Mouse (Mus musculus): ENCODE results near the gene Med12l. TPM values are rescaled to one million over a fixed set of nuclear protein-coding genes. Genes with fewer than 3 reads are reported as not detected.

Gene Med12l
- polyA plus RNA-seq, 1 experiment from 2014 or later, result 2.9 TPM

GRCm38 (mm10) chr3:59169921-59170627, 164.4 kb downstream of the Med12l start:
- H3K27ac ChIP-seq, result no peak overlapping the region
- H3K4me2 ChIP-seq, result no peak overlapping the region
- H3K4me1 ChIP-seq, result peaks cover 8% of the 10 kb centered on the region; the same call in 1 of the 2 replicates
- 43% methylated on average over 2 of the region's 2 CpGs for WGBS
- no peak overlapping the region for H3K9ac ChIP-seq
- no peaks in the 10 kb centered on the region for H3K9me3 ChIP-seq
- ATAC-seq (ENCODE audit: insufficient number of reproducible peaks, insufficient read depth, low FRiP score, low TSS enrichment, low read depth), result no peak
- H3K4me3 ChIP-seq, result no peak overlapping the region
- H3K36me3 ChIP-seq, result no peaks in the 10 kb centered on the region
- H3K27me3 ChIP-seq, result no peaks in the 10 kb centered on the region

- no peak for ATAC-seq (ENCODE audit: insufficient number of reproducible peaks, insufficient read depth, low FRiP score, low TSS enrichment, low read depth)
- 74% methylated on average over 6 of the region's 6 CpGs for WGBS
- no peak overlapping the region for H3K4me2 ChIP-seq
These were observed 169.0 kb downstream of the Med12l start for GRCm38 (mm10) chr3:59174426-59175154.

GRCm38 (mm10) chr3:59175234-59175633, 169.6 kb downstream of the Med12l start:
- H3K4me3 ChIP-seq, result no peak overlapping the region
- H3K27ac ChIP-seq, result no peak overlapping the region
- H3K27me3 ChIP-seq, result no peaks in the 10 kb centered on the region
- ATAC-seq (ENCODE audit: insufficient number of reproducible peaks, insufficient read depth, low FRiP score, low TSS enrichment, low read depth), result 0 out of 2 replicates have a peak, but pooled peaks have one; percentile 43
- no peaks in the 10 kb centered on the region for H3K9me3 ChIP-seq
- no peak overlapping the region for H3K4me2 ChIP-seq
- peaks cover 2% of the 10 kb centered on the region; the same call in 1 of the 2 replicates for H3K4me1 ChIP-seq
- H3K9ac ChIP-seq, result no peak overlapping the region
- 24% methylated on average over 5 of the region's 5 CpGs for WGBS
- no peaks in the 10 kb centered on the region for H3K36me3 ChIP-seq

More at GRCm38 (mm10) chr3:59174426-59175154, 169.0 kb downstream of the Med12l start:
- no peaks in the 10 kb centered on the region for H3K9me3 ChIP-seq
- H3K4me3 ChIP-seq, result no peak overlapping the region
- no peaks in the 10 kb centered on the region for H3K27me3 ChIP-seq
- H3K4me1 ChIP-seq, result peaks cover 8% of the 10 kb centered on the region; the same call in 1 of the 2 replicates
- no peaks in the 10 kb centered on the region for H3K36me3 ChIP-seq
- H3K9ac ChIP-seq, result no peak overlapping the region
- no peak overlapping the region for H3K27ac ChIP-seq

GRCm38 (mm10) chr3:59176871-59177270, 171.2 kb downstream of the Med12l start:
- H3K4me2 ChIP-seq, result no peak overlapping the region
- H3K9me3 ChIP-seq, result no peaks in the 10 kb centered on the region
- ATAC-seq (ENCODE audit: insufficient number of reproducible peaks, insufficient read depth, low FRiP score, low TSS enrichment, low read depth), result no peak
- no peaks in the 10 kb centered on the region for H3K27me3 ChIP-seq
- no peaks in the 10 kb centered on the region for H3K36me3 ChIP-seq
- H3K4me1 ChIP-seq, result no peaks in the 10 kb centered on the region
- H3K27ac ChIP-seq, result no peak overlapping the region
- no peak overlapping the region for H3K9ac ChIP-seq
- H3K4me3 ChIP-seq, result no peak overlapping the region
- 80% methylated on average over 5 of the region's 5 CpGs for WGBS

- H3K4me1 ChIP-seq, result no peaks in the 10 kb centered on the region
- 61% methylated on average over 5 of the region's 5 CpGs for WGBS
- ATAC-seq (ENCODE audit: insufficient number of reproducible peaks, insufficient read depth, low FRiP score, low TSS enrichment, low read depth), result no peak
These were observed 175.5 kb downstream of the Med12l start for GRCm38 (mm10) chr3:59181134-59181533.

GRCm38 (mm10) chr3:59182129-59182528, 176.5 kb downstream of the Med12l start:
- H3K4me1 ChIP-seq, result no peaks in the 10 kb centered on the region
- ATAC-seq (ENCODE audit: insufficient number of reproducible peaks, insufficient read depth, low FRiP score, low TSS enrichment, low read depth), result no peak
- H3K27ac ChIP-seq, result no peak overlapping the region
- H3K27me3 ChIP-seq, result no peaks in the 10 kb centered on the region
- no peak overlapping the region for H3K9ac ChIP-seq
- H3K9me3 ChIP-seq, result no peaks in the 10 kb centered on the region
- H3K36me3 ChIP-seq, result no peaks in the 10 kb centered on the region
- H3K4me3 ChIP-seq, result no peak overlapping the region
- H3K4me2 ChIP-seq, result no peak overlapping the region

More at GRCm38 (mm10) chr3:59181134-59181533, 175.5 kb downstream of the Med12l start:
- Histone ChIP-seq H3K27ac (no peak overlapping the region), H3K4me2 (no peak overlapping the region), H3K36me3 (no peaks in the 10 kb centered on the region), H3K27me3 (no peaks in the 10 kb centered on the region), H3K9me3 (no peaks in the 10 kb centered on the region), H3K4me3 (no peak overlapping the region), H3K9ac (no peak overlapping the region)

GRCm38 (mm10) chr3:59185662-59186061, 180.0 kb downstream of the Med12l start:
- Histone ChIP-seq H3K4me3 (no peak overlapping the region), H3K4me1 (no peaks in the 10 kb centered on the region), H3K27me3 (no peaks in the 10 kb centered on the region), H3K9ac (no peak overlapping the region), H3K4me2 (no peak overlapping the region), H3K9me3 (no peaks in the 10 kb centered on the region), H3K36me3 (no peaks in the 10 kb centered on the region), H3K27ac (no peak overlapping the region)
- 88% methylated on average over 4 of the region's 4 CpGs for WGBS
- ATAC-seq (ENCODE audit: insufficient number of reproducible peaks, insufficient read depth, low FRiP score, low TSS enrichment, low read depth), result no peak

GRCm38 (mm10) chr3:59187336-59187735, 181.7 kb downstream of the Med12l start:
- H3K27ac ChIP-seq, result no peak overlapping the region
- no peak overlapping the region for H3K9ac ChIP-seq
- H3K36me3 ChIP-seq, result no peaks in the 10 kb centered on the region
- no peaks in the 10 kb centered on the region for H3K9me3 ChIP-seq
- H3K27me3 ChIP-seq, result no peaks in the 10 kb centered on the region
- no peaks in the 10 kb centered on the region for H3K4me1 ChIP-seq
- ATAC-seq (ENCODE audit: insufficient number of reproducible peaks, insufficient read depth, low FRiP score, low TSS enrichment, low read depth), result no peak
- WGBS, result 70% methylated on average over 4 of the region's 4 CpGs
- H3K4me2 ChIP-seq, result no peak overlapping the region
- H3K4me3 ChIP-seq, result no peak overlapping the region

- 90% methylated on average over 6 of the region's 6 CpGs for WGBS
- no peaks in the 10 kb centered on the region for H3K27me3 ChIP-seq
- no peak overlapping the region for H3K27ac ChIP-seq
- no peak for ATAC-seq (ENCODE audit: insufficient number of reproducible peaks, insufficient read depth, low FRiP score, low TSS enrichment, low read depth)
- no peaks in the 10 kb centered on the region for H3K4me1 ChIP-seq
- H3K9ac ChIP-seq, result no peak overlapping the region
- H3K9me3 ChIP-seq, result no peaks in the 10 kb centered on the region
- H3K4me3 ChIP-seq, result no peak overlapping the region
- H3K36me3 ChIP-seq, result no peaks in the 10 kb centered on the region
- no peak overlapping the region for H3K4me2 ChIP-seq
These were observed 186.0 kb downstream of the Med12l start for GRCm38 (mm10) chr3:59191674-59192073.

GRCm38 (mm10) chr3:59194099-59194498, 188.5 kb downstream of the Med12l start:
- H3K4me3 ChIP-seq, result no peak overlapping the region
- no peaks in the 10 kb centered on the region for H3K27me3 ChIP-seq
- no peaks in the 10 kb centered on the region for H3K9me3 ChIP-seq
- peak overlapping the region; percentile 58; the same call in 1 of the 2 replicates for H3K27ac ChIP-seq
- no peak overlapping the region for H3K9ac ChIP-seq
- H3K4me1 ChIP-seq, result no peaks in the 10 kb centered on the region
- H3K4me2 ChIP-seq, result no peak overlapping the region
- peak; percentile 53; the same call in 1 of the 2 replicates for ATAC-seq (ENCODE audit: insufficient number of reproducible peaks, insufficient read depth, low FRiP score, low TSS enrichment, low read depth)
- H3K36me3 ChIP-seq, result no peaks in the 10 kb centered on the region
- 78% methylated on average over 7 of the region's 7 CpGs for WGBS

- Histone ChIP-seq H3K27me3 (no peaks in the 10 kb centered on the region), H3K4me2 (no peak within 1 kb of the TSS), H3K4me1 (no peaks in the 10 kb centered on the region), H3K9ac (no peak within 1 kb of the TSS), H3K9me3 (no peaks in the 10 kb centered on the region), H3K27ac (peak within 1 kb of the TSS; percentile 74), H3K4me3 (no peak within 1 kb of the TSS), H3K36me3 (no peaks in the 10 kb centered on the region)
- ATAC-seq (ENCODE audit: insufficient number of reproducible peaks, insufficient read depth, low FRiP score, low TSS enrichment, low read depth), result no peak
- WGBS, result 82% methylated on average over 7 of the region's 7 CpGs
These were observed 189.3 kb downstream of the Med12l start, which contains the start of gene Gpr87 for GRCm38 (mm10) chr3:59194938-59195337. TSS of gene Gpr87 (minus strand) at chr3:59195104.

Measured in embryonic facial prominence, embryonic 13.5 days (tissue).